Mouse (Mus musculus) embryonic fibroblast, embryonic 13.5 days (primary cell): Measurements from ENCODE around the gene Ccdc117. TPM values are rescaled to one million over a fixed set of nuclear protein-coding genes. Genes with fewer than 3 reads are reported as not detected.
"Not testable (repeated sequence)": the region's sequence is repeated elsewhere in the genome, so short reads cannot be mapped to it uniquely, and the experiment has no call there.

Source experiments
- H3K27ac ChIP-seq: 2 replicates; pipeline ENCODE4 v1.5.1; 2012; ENCODE audit warnings: low read length, control low read depth, inconsistent platforms; ENCODE audit not compliant: insufficient read depth
- H3K4me1 ChIP-seq: 2 replicates; pipeline ENCODE4 v1.6.1; 2011; ENCODE audit warnings: low read length; ENCODE audit not compliant: control insufficient read depth, insufficient read depth
- H3K4me3 ChIP-seq: 2 replicates; pipeline ENCODE4 v1.5.1; 2011; ENCODE audit warnings: mild to moderate bottlenecking, control low read depth, low read length; ENCODE audit not compliant: insufficient read depth
- CTCF ChIP-seq: IDR thresholded peaks from 2 replicates; pipeline ENCODE4 v1.5.1; 2011; ENCODE audit warnings: mild to moderate bottlenecking, control low read depth, low read length, moderate library complexity, borderline replicate concordance; ENCODE audit not compliant: insufficient read depth
- POLR2A ChIP-seq: IDR thresholded peaks from 2 replicates; pipeline ENCODE4 v1.6.1; 2011; ENCODE audit warnings: low read depth, mild to moderate bottlenecking, control low read depth, low read length, moderate library complexity
- polyA plus RNA-seq: library from polyadenylated mRNA; stranded (reverse); fragments of >200 nt; gene quantifications from 2 replicates; pipeline ENCODE4 v1.2.4, GENCODE M21; 2011; ENCODE audit warnings: low read depth; ENCODE audit not compliant: missing spikeins, insufficient read length

The Ccdc117 gene
- polyA plus RNA-seq, 1 experiment, result 10.4 TPM

DNA sequence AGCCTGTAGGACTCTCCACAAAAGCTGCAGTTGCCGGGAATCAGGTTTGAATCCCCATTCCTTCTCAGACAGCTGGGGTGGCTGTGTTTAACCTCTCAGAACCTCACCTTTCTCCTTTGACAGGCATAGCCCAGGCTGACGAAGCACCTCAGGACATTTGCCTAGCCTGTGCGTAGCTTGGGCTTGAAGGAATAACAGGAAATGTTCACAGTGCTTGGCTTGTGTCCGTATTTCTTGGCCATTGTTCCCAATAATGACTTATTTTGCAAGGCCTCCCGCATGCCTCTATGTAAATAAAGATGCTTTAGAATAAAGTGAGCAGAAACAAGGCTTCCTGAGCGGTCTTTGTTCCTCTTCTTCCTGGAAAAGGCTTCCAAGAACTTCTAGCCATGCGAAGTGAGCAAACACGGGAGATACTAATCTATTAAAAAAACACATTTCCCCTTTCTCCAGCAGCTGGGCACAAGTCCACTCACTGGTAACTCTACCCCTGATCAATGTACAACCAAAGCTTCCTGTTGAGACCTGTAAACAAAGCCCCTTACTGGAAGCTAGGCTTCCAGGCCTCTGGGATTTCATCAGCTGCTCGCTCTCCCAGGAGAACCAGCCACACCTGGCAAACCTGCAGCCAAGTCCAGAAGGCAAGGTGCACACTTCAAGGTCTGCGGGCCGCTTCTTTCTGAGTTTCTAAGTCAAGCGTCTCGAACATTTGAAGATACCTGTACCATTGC lies 42.9 kb downstream of the Ccdc117 start:
- no peak overlapping the region for H3K27ac ChIP-seq
- H3K4me1 ChIP-seq, result no peaks in the 10 kb centered on the region
- no peak for TF ChIP-seq CTCF
- TF ChIP-seq POLR2A, result no peak
- H3K4me3 ChIP-seq, result no peak overlapping the region

GRCm38 (mm10) chr11:5498422-5498821 lies 43.6 kb downstream of the Ccdc117 start:
- TF ChIP-seq POLR2A, result no peak
- no peak for TF ChIP-seq CTCF
- H3K4me1 ChIP-seq, result no peaks in the 10 kb centered on the region
- H3K4me3 ChIP-seq, result no peak overlapping the region
- no peak overlapping the region for H3K27ac ChIP-seq

DNA sequence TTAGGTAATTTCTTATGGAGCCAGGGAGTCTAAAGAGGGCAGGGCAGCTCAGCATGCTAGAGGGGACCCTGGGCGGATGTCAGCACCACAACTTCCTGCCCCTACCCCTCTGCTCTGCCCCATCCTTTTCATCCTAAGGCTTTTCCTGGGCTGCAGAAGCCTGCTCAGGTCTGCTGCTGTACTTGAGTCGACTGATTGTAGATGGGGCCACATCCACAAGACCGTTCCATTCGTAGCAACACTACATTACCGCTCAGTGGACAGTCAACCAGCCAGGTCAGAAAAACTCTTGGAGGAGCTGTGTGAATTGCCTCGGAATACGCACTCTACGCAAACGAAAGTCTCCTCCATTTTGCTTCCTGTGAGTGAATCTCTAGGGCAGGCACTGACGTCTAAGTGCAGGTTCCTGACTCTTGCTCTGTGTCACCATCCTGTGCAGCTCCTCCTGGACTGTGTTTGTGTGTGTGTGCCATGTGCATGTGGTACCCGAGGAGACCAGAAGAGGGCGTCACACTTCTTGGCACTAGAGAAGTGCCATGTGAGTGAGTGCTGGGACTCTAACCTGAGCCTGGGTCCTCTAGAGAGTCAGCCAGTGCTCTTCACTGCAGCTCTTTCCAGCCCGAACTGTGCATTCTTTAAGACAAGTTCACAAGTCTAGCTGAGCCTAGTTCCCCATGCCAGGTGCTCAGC lies 45.3 kb downstream of the Ccdc117 start:
- no peaks in the 10 kb centered on the region for H3K4me1 ChIP-seq
- H3K27ac ChIP-seq, result no peak overlapping the region
- TF ChIP-seq CTCF, result no peak
- TF ChIP-seq POLR2A, result no peak
- H3K4me3 ChIP-seq, result no peak overlapping the region

DNA sequence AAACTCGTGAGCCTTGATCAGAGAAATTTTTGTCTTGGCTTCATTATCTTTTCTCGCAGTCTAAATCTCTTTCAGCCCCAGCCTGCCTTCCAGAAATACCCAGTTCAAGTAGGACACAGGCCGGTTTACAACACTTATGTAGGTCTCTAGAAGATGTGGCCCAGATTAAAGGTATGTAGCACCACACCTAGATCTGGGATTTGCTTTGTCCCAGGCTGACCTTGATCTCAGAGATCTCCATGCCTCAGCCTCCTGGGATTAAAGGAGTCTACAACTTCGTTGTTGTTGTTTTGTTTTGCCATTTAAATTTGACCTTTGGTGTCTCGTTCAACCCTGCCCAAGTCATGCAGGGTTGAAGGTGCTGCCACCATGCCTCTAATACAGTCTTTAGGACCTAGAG lies 46.1 kb downstream of the Ccdc117 start:
- TF ChIP-seq CTCF (no peak), POLR2A (no peak)
- no peak overlapping the region for H3K27ac ChIP-seq
- no peaks in the 10 kb centered on the region for H3K4me1 ChIP-seq
- no peak overlapping the region for H3K4me3 ChIP-seq

DNA sequence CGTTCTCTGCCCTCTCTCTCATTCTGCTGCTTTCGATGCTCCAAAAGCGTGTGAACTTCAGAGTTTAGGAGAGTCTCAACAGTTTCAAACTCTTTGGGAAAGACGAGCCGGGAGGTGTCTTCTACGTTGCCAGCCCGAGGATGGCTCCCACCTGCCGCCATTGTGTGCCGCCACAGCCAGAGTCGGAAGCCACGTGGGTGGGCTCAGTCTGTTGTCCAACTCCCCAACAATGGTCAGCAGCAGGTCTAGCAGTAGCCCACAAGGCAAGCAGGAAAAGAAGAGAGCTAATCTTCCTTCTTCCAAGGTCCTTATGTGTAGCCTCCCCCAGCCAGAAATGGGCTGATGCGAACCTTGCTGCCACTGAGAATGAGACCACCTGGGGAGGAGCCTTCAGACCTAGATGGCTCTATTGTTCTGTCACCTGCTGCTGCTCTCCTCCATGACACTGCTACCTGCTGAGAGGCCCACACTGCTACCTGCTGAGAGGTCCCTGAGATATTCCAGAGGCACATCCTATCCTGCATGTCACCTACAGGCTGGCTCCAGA lies 46.6 kb downstream of the Ccdc117 start:
- Histone ChIP-seq H3K4me1 (no peaks in the 10 kb centered on the region), H3K27ac (no peak overlapping the region), H3K4me3 (no peak overlapping the region)
- no peak for TF ChIP-seq POLR2A
- no peak for TF ChIP-seq CTCF

- Histone ChIP-seq H3K4me3 (no peak overlapping the region), H3K27ac (no peak overlapping the region), H3K4me1 (no peaks in the 10 kb centered on the region)
- TF ChIP-seq CTCF (no peak), POLR2A (no peak)
These were observed 48.1 kb downstream of the Ccdc117 start for GRCm38 (mm10) chr11:5493869-5494268.

DNA sequence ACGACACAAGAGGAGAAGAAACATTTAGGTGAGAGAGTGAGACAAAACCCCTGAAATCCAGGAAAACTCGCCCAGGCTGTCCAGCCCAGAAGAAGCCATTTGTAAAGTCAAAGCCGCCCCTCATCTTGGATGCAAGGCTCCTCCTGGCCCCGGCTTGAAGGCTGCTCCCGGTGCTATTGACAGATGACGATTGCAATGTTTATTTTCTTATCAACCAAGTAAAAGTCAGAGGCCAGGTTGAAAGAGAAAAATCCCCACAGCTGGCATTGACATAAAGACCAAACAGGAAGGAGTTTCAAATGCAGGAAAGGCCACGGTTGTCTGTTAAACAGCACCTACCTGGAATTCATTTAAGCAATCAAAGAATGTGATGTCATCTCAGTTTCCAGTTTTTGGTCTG lies 50.1 kb downstream of the Ccdc117 start:
- TF ChIP-seq POLR2A (no peak), CTCF (no peak)
- H3K27ac ChIP-seq, result no peak overlapping the region
- H3K4me1 ChIP-seq, result no peaks in the 10 kb centered on the region
- no peak overlapping the region for H3K4me3 ChIP-seq

- Histone ChIP-seq H3K27ac (no peak overlapping the region), H3K4me1 (no peaks in the 10 kb centered on the region), H3K4me3 (no peak overlapping the region)
- no peak for TF ChIP-seq POLR2A
- TF ChIP-seq CTCF, result no peak
These were observed 50.9 kb downstream of the Ccdc117 start for GRCm38 (mm10) chr11:5490989-5491656.

DNA sequence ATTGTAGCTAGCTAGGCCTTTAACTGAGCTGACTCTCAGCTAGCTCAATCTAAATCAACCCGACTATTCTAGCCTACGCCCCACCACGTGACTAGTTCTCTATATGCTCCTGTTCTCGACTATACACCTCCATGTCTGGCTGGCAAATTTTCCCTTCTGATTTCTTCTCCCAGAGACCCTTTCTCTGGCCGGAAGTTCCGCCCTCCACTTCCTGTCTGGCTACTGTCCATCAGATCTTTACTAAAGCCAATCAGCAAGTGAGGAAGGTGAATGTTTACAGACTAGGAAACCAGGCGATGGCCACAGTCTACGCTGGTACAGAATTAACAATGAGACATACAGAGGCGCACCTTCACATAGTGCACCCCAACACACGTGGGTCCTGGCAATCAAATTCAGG lies 52.6 kb downstream of the Ccdc117 start:
- not testable (repeated sequence) for H3K4me3 ChIP-seq, H3K4me1 ChIP-seq, H3K27ac ChIP-seq

DNA sequence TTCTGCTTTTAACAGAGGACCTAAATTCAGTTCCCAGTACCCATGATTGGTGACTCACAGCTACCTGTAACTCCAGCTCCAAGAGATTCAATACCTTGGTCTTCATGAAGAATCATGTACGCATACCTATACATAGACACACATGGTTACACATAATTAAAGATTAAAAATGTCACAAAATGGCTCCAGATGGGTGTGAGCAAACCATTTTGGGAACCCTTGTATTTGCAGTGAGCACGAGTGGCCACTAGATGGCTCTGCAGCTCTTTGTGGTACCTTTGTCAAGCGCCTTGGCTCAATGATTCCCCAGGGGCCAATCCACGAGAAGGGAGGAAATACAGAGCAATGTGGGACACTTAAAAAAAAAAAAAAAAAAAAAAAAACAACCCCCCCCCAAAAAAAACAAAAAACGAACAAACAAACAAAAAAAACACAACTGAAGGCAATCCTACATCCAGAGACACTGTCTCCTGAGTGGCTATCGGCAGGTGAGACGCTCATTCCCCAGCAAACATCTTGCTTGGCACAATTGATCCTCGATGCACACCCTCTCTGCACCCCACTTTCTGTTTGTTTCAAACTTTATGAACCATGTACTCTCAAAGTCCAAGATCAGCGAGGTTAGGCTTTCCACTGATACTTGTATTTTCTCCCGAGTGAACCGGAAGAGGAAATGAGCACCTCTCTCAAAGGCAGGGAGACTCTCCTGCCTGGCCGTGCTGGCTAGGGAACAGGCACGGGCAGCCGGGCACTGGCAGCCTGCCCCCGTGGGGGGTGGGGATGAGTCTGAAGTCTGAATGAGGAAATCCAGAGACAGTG lies 56.6 kb downstream of the Ccdc117 start:
- Histone ChIP-seq H3K4me1 (no peaks in the 10 kb centered on the region), H3K4me3 (peak overlapping the region; percentile 13), H3K27ac (no peak overlapping the region)
- TF ChIP-seq CTCF, result peak; percentile 67
- TF ChIP-seq POLR2A, result peak; percentile 51; the same call in 1 of the 2 replicates
